Mouse (Mus musculus) spleen, adult 2 months (tissue): ENCODE results near the gene Jmjd4.

Experiments
- CTCF ChIP-seq: fragments of 200-500 bp; IDR thresholded peaks from 2 replicates; pipeline ENCODE4 v1.5.1; 2011; ENCODE audit warnings: mild to moderate bottlenecking, inconsistent platforms; ENCODE audit not compliant: insufficient read depth, insufficient read length, insufficient replicate concordance; ENCODE audit errors: extremely low read depth
- POLR2A ChIP-seq: fragments of 200-500 bp; IDR thresholded peaks from 2 replicates; pipeline ENCODE4 v1.6.1; 2011; ENCODE audit warnings: low read depth, low read length, inconsistent platforms

- TF ChIP-seq POLR2A (no peak), CTCF (no peak)
These were observed 33.4 kb downstream of the Jmjd4 start for GRCm38 (mm10) chr11:59483212-59483611.
